Mouse (Mus musculus): ENCODE measurements around the gene Fshb. TPM values are rescaled to one million over a fixed set of nuclear protein-coding genes. Genes with fewer than 3 reads are reported as not detected.

Fshb gene
- polyA plus RNA-seq, 1 experiment from 2014 or later, result not detected

DNA sequence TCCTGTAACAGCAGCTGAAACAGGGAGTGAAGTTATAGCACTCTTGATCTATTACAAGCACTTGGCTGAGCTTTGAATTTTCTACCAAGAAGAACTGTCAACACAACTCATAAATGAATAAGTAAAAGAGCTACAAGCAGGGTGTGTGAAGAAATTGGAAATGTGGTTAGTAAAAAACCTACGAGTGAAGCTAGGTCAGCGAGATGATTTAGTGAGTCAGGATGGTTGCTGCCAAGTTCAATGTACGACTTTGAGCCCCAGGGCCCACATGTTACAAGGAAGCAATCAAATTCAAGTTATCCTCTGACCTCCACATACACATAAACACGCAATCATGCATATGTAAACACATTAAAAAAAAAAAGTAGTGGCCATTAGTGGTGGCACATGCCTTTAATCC is 46.3 kb downstream of the Fshb start:
- no peaks in the 10 kb centered on the region for H3K4me1 ChIP-seq (ENCODE audit: control insufficient read depth, insufficient read depth, low read length)
- no peaks in the 10 kb centered on the region for H3K9me3 ChIP-seq (ENCODE audit: control insufficient read depth, low read length)
- no peak overlapping the region for H3K27ac ChIP-seq (ENCODE audit: low read length)
- ATAC-seq, result no peak
- no peaks in the 10 kb centered on the region for H3K27me3 ChIP-seq (replicated peaks; ENCODE audit: control insufficient read depth, insufficient read depth, low read length)
- WGBS, result 76% methylated on average over 4 of the region's 4 CpGs
- H3K4me3 ChIP-seq (ENCODE audit: low read length), result no peak overlapping the region
- no peak overlapping the region for H3K4me2 ChIP-seq (ENCODE audit: low read depth, low read length)
- no peaks in the 10 kb centered on the region for H3K36me3 ChIP-seq (ENCODE audit: control insufficient read depth, insufficient read depth, low read length)
- no peak overlapping the region for H3K9ac ChIP-seq (ENCODE audit: low read depth, low read length)

GRCm38 (mm10) chr2:107012318-107012717 is 47.1 kb downstream of the Fshb start:
- Histone ChIP-seq H3K27ac (ENCODE audit: low read length) (no peak overlapping the region), H3K9me3 (ENCODE audit: control insufficient read depth, low read length) (no peaks in the 10 kb centered on the region), H3K9ac (ENCODE audit: low read depth, low read length) (no peak overlapping the region), H3K36me3 (ENCODE audit: control insufficient read depth, insufficient read depth, low read length) (no peaks in the 10 kb centered on the region), H3K4me1 (ENCODE audit: control insufficient read depth, insufficient read depth, low read length) (no peaks in the 10 kb centered on the region), H3K4me2 (ENCODE audit: low read depth, low read length) (no peak overlapping the region), H3K4me3 (ENCODE audit: low read length) (no peak overlapping the region), H3K27me3 (replicated peaks; ENCODE audit: control insufficient read depth, insufficient read depth, low read length) (no peaks in the 10 kb centered on the region)
- no peak for ATAC-seq
- 79% methylated on average over 4 of the region's 4 CpGs for WGBS

- Histone ChIP-seq H3K27me3 (replicated peaks; ENCODE audit: control insufficient read depth, insufficient read depth, low read length) (no peaks in the 10 kb centered on the region), H3K9me3 (ENCODE audit: control insufficient read depth, low read length) (no peaks in the 10 kb centered on the region), H3K27ac (ENCODE audit: low read length) (no peak overlapping the region), H3K4me2 (ENCODE audit: low read depth, low read length) (no peak overlapping the region), H3K4me1 (ENCODE audit: control insufficient read depth, insufficient read depth, low read length) (no peaks in the 10 kb centered on the region), H3K9ac (ENCODE audit: low read depth, low read length) (no peak overlapping the region), H3K4me3 (ENCODE audit: low read length) (no peak overlapping the region), H3K36me3 (ENCODE audit: control insufficient read depth, insufficient read depth, low read length) (no peaks in the 10 kb centered on the region)
- WGBS, result 73% methylated on average over 6 of the region's 6 CpGs
- ATAC-seq, result no peak
These were observed 49.3 kb downstream of the Fshb start for GRCm38 (mm10) chr2:107010160-107010559.

DNA sequence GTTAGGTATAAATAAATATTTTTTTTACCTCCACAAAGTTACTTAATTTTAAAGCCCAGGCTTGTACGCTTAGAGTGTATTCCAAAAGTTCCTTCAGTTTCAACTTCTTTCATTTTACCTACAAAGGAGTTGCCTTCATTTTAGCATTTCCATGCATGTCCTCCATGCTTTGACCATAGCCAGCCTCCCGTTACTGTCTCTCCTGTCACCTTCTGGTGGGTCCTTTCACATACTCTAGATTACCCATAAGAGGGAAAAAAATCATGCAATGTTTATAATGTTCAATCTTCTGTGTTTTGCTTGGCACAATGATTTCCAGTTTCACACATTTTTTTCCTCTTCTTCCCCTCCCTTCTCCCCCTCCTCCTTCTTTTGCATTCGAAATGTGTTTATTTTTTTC is 53.1 kb downstream of the Fshb start:
- H3K27ac ChIP-seq (ENCODE audit: low read length), result no peak overlapping the region
- no peak overlapping the region for H3K4me2 ChIP-seq (ENCODE audit: low read depth, low read length)

More for the DNA sequence above, 53.1 kb downstream of the Fshb start:
- no peak overlapping the region for H3K4me3 ChIP-seq (ENCODE audit: low read length)
- no peaks in the 10 kb centered on the region for H3K36me3 ChIP-seq (ENCODE audit: control insufficient read depth, insufficient read depth, low read length)
- H3K9ac ChIP-seq (ENCODE audit: low read depth, low read length), result no peak overlapping the region
- 76% methylated on average over 3 of the region's 3 CpGs for WGBS
- no peaks in the 10 kb centered on the region for H3K9me3 ChIP-seq (ENCODE audit: control insufficient read depth, low read length)
- no peaks in the 10 kb centered on the region for H3K4me1 ChIP-seq (ENCODE audit: control insufficient read depth, insufficient read depth, low read length)
- H3K27me3 ChIP-seq (replicated peaks; ENCODE audit: control insufficient read depth, insufficient read depth, low read length), result no peaks in the 10 kb centered on the region
- no peak for ATAC-seq

Other genes starting within 250 kb of the Fshb start
- gene Arl14ep, start 85.2 kb downstream of the Fshb start, polyA plus RNA-seq (2015; fragmentation: Nextera tagmentation; extraction: Ambion mirVana), result 24.6 and 26.5 TPM in 2 replicates
- 0.29 and 0.33 TPM in 2 replicates for gene Kcna4, start 231.0 kb upstream of the Fshb start, polyA plus RNA-seq (2015; fragmentation: Nextera tagmentation; extraction: Ambion mirVana)